Mouse (Mus musculus) adrenal gland, postnatal 36 days (tissue): ENCODE data around the gene Rnft2. TPM values are rescaled to one million over a fixed set of nuclear protein-coding genes. Genes with fewer than 3 reads are reported as not detected.

Experiments used
- total RNA-seq, 2 experiments: library from RNA; stranded (reverse); gene quantifications; 2 replicates each; pipeline ENCODE4 v1.2.3; 2021

The Rnft2 gene
- total RNA-seq, 2 experiments from 2014 or later: 2.2 to 4.0 TPM

Other genes starting within 250 kb of the Rnft2 start
- 100 to 1,000 TPM; 112 to 175 TPM for gene Tesc, start 217.4 kb downstream of the Rnft2 start, total RNA-seq
- 10 to 100 TPM; 45.1 to 51.4 TPM for gene Fbxw8, start 89.7 kb downstream of the Rnft2 start, total RNA-seq
- gene Hrk, start 80.5 kb downstream of the Rnft2 start, total RNA-seq: under 1 TPM in 1 of 2 experiments, not detected in 1; 0.07 TPM
- gene 2410131K14Rik, start 111 bp upstream of the Rnft2 start, total RNA-seq: 1 to 10 TPM; 6.5 to 7.4 TPM